Mouse (Mus musculus): ENCODE data around the gene Clasrp. TPM values are rescaled to one million over a fixed set of nuclear protein-coding genes. Genes with fewer than 3 reads are reported as not detected.

Gene Clasrp
- polyA plus RNA-seq, 1 experiment from 2014 or later, result 45.5 TPM

DNA sequence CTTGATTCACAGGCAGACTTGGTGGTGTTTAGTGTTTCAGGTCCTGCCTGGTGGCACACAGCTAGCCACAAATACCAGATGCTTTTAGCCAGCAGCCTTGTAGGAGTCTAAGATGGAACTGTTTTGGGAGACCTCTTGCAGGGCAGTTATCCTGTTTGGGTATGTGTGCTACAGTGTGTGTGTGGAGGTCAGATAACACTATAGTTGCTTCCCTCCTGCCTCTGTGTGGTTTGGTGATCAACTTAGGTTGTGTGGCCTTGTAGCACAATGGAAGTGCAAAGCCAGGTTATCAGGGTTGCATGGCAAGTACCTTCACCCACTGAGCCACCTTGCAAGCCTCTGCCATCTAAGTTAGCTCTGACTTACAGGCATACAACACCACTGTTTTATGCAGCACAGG is 28.4 kb upstream of the Clasrp start:
- Histone ChIP-seq H3K9ac (ENCODE audit: low read depth, low read length) (0 out of 2 replicates have a peak overlapping the region, but pooled peaks have one; percentile 31), H3K27me3 (replicated peaks; ENCODE audit: control insufficient read depth, insufficient read depth, low read length) (no peaks in the 10 kb centered on the region), H3K4me1 (replicated peaks; ENCODE audit: control insufficient read depth, insufficient read depth, low read length) (peaks cover 24% of the 10 kb centered on the region), H3K4me3 (ENCODE audit: low read depth, low read length) (no peak overlapping the region), H3K4me2 (peak overlapping the region; percentile 45), H3K9me3 (ENCODE audit: control insufficient read depth, low read length) (no peaks in the 10 kb centered on the region), H3K27ac (ENCODE audit: low read depth, low read length) (peak overlapping the region; percentile 72), H3K36me3 (ENCODE audit: control insufficient read depth, insufficient read depth, low read length) (peaks cover 37% of the 10 kb centered on the region)
- DNase-seq (ENCODE audit: low spot score) (no peak), ATAC-seq (replicated peaks; ENCODE audit: low FRiP score) (peak; percentile 73)

DNA sequence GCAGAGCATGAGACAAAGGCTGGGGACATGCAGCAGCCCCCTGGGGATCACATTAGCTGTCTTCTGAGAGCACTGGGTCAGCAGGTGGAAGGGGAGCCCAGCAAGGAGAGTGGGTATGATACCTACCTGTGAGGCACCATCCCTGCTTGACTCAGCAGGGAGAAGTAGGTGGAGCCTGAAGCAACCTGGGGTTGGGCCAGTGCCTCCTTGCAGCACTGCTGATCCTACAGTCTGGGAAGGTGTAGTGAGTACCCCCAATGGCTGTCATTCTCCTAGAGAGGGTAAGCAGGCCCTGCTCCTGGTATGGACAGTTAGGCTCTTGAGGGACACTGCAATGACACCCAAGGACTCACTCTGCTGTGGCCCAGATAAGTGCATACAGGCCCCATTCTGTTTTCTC is 28.0 kb upstream of the Clasrp start:
- H3K36me3 ChIP-seq (ENCODE audit: control insufficient read depth, insufficient read depth, low read length), result peaks cover 33% of the 10 kb centered on the region
- no peak overlapping the region for H3K4me3 ChIP-seq (ENCODE audit: low read depth, low read length)
- H3K4me2 ChIP-seq, result peak overlapping the region; percentile 45
- no peaks in the 10 kb centered on the region for H3K9me3 ChIP-seq (ENCODE audit: control insufficient read depth, low read length)
- H3K27me3 ChIP-seq (replicated peaks; ENCODE audit: control insufficient read depth, insufficient read depth, low read length), result no peaks in the 10 kb centered on the region
- peaks cover 24% of the 10 kb centered on the region for H3K4me1 ChIP-seq (replicated peaks; ENCODE audit: control insufficient read depth, insufficient read depth, low read length)
- 0 out of 2 replicates have a peak overlapping the region, but pooled peaks have one; percentile 31 for H3K9ac ChIP-seq (ENCODE audit: low read depth, low read length)
- H3K27ac ChIP-seq (ENCODE audit: low read depth, low read length), result peak overlapping the region; percentile 72
- ATAC-seq (replicated peaks; ENCODE audit: low FRiP score) (peak; percentile 18; the same call in 1 of the 2 replicates), DNase-seq (ENCODE audit: low spot score) (no peak)

DNA sequence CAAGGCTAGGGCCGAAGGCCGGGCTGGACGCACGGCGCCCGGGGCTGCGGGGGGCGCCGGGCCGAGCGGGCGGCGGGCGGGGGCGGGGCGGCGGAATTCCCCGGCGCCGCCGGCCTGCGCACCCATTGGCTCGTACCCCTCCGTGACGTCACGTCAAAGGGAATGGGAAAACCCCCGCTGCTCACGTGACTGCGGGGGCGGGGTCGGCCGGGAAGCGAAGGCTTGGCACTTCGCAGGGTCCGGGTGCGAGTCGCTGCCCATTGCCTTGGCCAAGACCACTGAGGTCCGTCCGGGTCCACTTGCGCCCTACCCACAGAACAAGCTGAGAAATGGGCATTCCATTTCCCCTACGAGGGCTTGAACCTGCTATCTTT is 25.1 kb upstream of the Clasrp start, which contains the start of gene Relb:
Relb (minus strand) TSS at position 78 of the 374 bp plus-strand sequence.
- Histone ChIP-seq H3K4me1 (replicated peaks; ENCODE audit: control insufficient read depth, insufficient read depth, low read length) (peaks cover 24% of the 10 kb centered on the region), H3K4me3 (ENCODE audit: low read depth, low read length) (peak within 1 kb of the TSS; percentile 79), H3K4me2 (peak within 1 kb of the TSS; percentile 99), H3K36me3 (ENCODE audit: control insufficient read depth, insufficient read depth, low read length) (peaks cover 8% of the 10 kb centered on the region), H3K27me3 (replicated peaks; ENCODE audit: control insufficient read depth, insufficient read depth, low read length) (no peaks in the 10 kb centered on the region), H3K9me3 (ENCODE audit: control insufficient read depth, low read length) (no peaks in the 10 kb centered on the region), H3K9ac (ENCODE audit: low read depth, low read length) (peak within 1 kb of the TSS; percentile 61), H3K27ac (ENCODE audit: low read depth, low read length) (peak within 1 kb of the TSS; percentile 76)
- DNase-seq (ENCODE audit: low spot score), result peak; percentile 88
- peak; percentile 42 for ATAC-seq (replicated peaks; ENCODE audit: low FRiP score)
- 1% methylated on average over 41 of the region's 41 CpGs for WGBS

DNA sequence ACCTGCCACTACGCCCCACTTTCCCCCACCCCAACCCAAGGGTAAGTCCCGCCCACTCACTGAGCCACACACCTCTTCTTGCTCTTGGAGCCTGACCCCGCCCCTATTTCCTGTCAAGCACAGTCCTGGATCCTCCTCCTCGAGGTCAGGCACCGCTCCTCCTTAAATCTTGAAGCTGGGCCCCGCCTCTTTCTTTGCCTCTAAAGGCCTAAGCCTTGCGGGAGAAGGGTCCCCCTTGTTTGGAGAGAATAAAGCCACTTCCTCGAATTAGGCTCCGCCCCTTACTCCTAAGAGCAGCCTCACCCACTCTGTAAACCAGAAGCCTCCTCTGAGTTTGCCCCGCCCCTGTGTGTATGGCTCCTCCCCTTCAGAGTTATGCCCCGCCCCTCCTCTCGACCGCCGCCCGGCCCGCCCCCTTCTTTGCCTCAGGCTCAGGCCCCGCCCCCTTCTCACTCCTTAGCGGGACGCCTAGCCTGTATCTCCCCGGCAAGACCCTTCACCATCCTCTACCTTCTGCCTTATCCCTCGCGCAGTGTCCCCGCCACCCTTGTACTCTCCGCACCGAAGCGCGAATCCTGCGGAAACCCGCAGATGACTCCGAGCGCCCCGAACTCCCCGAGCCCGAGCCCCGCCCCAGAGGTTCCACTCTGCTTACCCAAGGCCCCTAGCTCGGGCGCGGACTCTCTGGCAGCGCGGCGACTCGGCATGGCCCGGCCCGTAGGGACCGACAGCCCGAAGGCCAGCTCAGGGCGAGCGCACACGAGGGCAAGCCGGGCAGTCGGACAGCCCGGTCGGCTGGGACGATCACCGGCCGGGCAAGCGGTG is 24.5 kb upstream of the Clasrp start:
- no peaks in the 10 kb centered on the region for H3K9me3 ChIP-seq (ENCODE audit: control insufficient read depth, low read length)
- peak overlapping the region; percentile 76 for H3K27ac ChIP-seq (ENCODE audit: low read depth, low read length)
- H3K4me1 ChIP-seq (replicated peaks; ENCODE audit: control insufficient read depth, insufficient read depth, low read length), result peaks cover 20% of the 10 kb centered on the region
- DNase-seq (ENCODE audit: low spot score) (peak; percentile 97), ATAC-seq (replicated peaks; ENCODE audit: low FRiP score) (peak; percentile 83)
- 1% methylated on average over 55 of the region's 57 CpGs for WGBS
- no peaks in the 10 kb centered on the region; the same call in 1 of the 2 replicates for H3K27me3 ChIP-seq (replicated peaks; ENCODE audit: control insufficient read depth, insufficient read depth, low read length)
- H3K9ac ChIP-seq (ENCODE audit: low read depth, low read length), result peak overlapping the region; percentile 61
- peaks cover 5% of the 10 kb centered on the region; the same call in 1 of the 2 replicates for H3K36me3 ChIP-seq (ENCODE audit: control insufficient read depth, insufficient read depth, low read length)
- peak overlapping the region; percentile 99 for H3K4me2 ChIP-seq
- peak overlapping the region; percentile 79 for H3K4me3 ChIP-seq (ENCODE audit: low read depth, low read length)

DNA sequence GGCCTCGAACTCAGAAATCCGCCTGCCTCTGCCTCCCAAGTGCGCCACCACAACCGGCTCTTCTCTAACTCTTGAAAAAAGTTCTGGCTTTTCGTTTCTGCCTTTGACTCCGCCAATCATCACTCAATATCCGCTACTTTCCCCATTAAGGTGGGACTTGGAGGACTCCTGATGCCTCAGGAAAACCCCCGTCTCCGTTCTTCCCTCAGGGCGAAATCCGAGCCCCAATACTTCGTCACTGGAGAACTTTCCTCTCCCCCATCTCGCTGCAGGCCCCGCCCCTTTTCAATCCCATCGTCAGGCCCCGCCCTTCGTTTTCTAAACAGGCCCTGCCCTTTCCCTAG is 23.9 kb upstream of the Clasrp start:
- Histone ChIP-seq H3K4me1 (replicated peaks; ENCODE audit: control insufficient read depth, insufficient read depth, low read length) (peaks cover 14% of the 10 kb centered on the region), H3K9me3 (ENCODE audit: control insufficient read depth, low read length) (no peaks in the 10 kb centered on the region), H3K36me3 (ENCODE audit: control insufficient read depth, insufficient read depth, low read length) (no peaks in the 10 kb centered on the region; the same call in 1 of the 2 replicates), H3K27ac (ENCODE audit: low read depth, low read length) (peak overlapping the region; percentile 21; the same call in 1 of the 2 replicates), H3K4me3 (ENCODE audit: low read depth, low read length) (peak overlapping the region; percentile 79), H3K4me2 (peak overlapping the region; percentile 99), H3K27me3 (replicated peaks; ENCODE audit: control insufficient read depth, insufficient read depth, low read length) (no peaks in the 10 kb centered on the region; the same call in 1 of the 2 replicates), H3K9ac (ENCODE audit: low read depth, low read length) (no peak overlapping the region)
- ATAC-seq (replicated peaks; ENCODE audit: low FRiP score) (no peak), DNase-seq (ENCODE audit: low spot score) (no peak)
- WGBS, result 9% methylated on average over 17 of the region's 17 CpGs

DNA sequence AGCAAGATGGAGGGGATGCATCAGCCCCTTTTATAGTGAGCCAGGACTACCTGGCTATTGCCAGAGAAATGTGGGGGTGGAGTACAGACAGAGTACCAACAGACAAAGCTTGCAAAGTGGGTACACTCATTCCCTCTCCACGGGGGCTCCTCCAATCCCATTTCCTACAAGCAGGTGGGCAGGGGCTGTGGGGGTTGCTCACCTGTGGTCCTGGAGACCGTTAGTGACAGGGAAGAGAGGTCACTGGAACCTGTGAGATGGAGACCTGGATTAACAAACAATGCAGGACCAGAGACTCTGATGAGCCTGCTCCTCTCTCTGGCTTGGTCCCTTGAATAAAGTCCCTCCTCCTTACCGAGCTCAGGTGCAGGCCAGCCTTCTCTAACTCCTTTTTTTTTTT is 23.4 kb upstream of the Clasrp start:
- peaks cover 11% of the 10 kb centered on the region for H3K4me1 ChIP-seq (replicated peaks; ENCODE audit: control insufficient read depth, insufficient read depth, low read length)
- no peaks in the 10 kb centered on the region for H3K36me3 ChIP-seq (ENCODE audit: control insufficient read depth, insufficient read depth, low read length)
- peak overlapping the region; percentile 99 for H3K4me2 ChIP-seq
- DNase-seq (ENCODE audit: low spot score), result no peak
- no peak overlapping the region for H3K9ac ChIP-seq (ENCODE audit: low read depth, low read length)
- H3K27me3 ChIP-seq (replicated peaks; ENCODE audit: control insufficient read depth, insufficient read depth, low read length), result no peaks in the 10 kb centered on the region; the same call in 1 of the 2 replicates
- H3K4me3 ChIP-seq (ENCODE audit: low read depth, low read length), result peak overlapping the region; percentile 79
- no peaks in the 10 kb centered on the region for H3K9me3 ChIP-seq (ENCODE audit: control insufficient read depth, low read length)
- no peak for ATAC-seq (replicated peaks; ENCODE audit: low FRiP score)
- WGBS, result 58% methylated on average over 3 of the region's 3 CpGs
- no peak overlapping the region; the same call in 1 of the 2 replicates for H3K27ac ChIP-seq (ENCODE audit: low read depth, low read length)

DNA sequence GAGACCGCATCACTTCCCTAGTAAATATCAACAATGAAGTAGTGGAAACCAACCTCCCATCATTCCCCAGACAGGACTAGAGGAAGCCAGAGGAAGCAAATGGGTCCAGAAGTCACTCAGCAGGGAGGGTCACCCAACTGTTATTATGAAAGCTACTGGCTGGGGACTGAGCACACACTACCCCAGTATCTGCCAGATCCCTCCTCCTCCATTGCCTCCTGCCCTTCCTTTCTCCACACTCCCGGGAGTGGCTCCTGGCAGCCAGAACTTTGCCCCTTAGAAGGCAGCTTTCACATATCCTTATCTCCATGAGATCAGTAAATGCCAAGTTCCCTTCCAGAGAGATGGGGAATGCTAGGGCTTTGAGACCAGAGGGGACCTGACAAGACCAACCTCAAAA is 19.1 kb upstream of the Clasrp start:
- no peak for DNase-seq (ENCODE audit: low spot score)
- Histone ChIP-seq H3K9me3 (ENCODE audit: control insufficient read depth, low read length) (no peaks in the 10 kb centered on the region), H3K9ac (ENCODE audit: low read depth, low read length) (no peak overlapping the region), H3K27me3 (replicated peaks; ENCODE audit: control insufficient read depth, insufficient read depth, low read length) (peaks cover 6% of the 10 kb centered on the region), H3K27ac (ENCODE audit: low read depth, low read length) (no peak overlapping the region), H3K4me3 (ENCODE audit: low read depth, low read length) (no peak overlapping the region), H3K36me3 (ENCODE audit: control insufficient read depth, insufficient read depth, low read length) (no peaks in the 10 kb centered on the region), H3K4me1 (replicated peaks; ENCODE audit: control insufficient read depth, insufficient read depth, low read length) (peaks cover 6% of the 10 kb centered on the region; the same call in 1 of the 2 replicates), H3K4me2 (no peak overlapping the region)
- ATAC-seq (replicated peaks; ENCODE audit: low FRiP score), result no peak
- 59% methylated on average over 2 of the region's 2 CpGs for WGBS

DNA sequence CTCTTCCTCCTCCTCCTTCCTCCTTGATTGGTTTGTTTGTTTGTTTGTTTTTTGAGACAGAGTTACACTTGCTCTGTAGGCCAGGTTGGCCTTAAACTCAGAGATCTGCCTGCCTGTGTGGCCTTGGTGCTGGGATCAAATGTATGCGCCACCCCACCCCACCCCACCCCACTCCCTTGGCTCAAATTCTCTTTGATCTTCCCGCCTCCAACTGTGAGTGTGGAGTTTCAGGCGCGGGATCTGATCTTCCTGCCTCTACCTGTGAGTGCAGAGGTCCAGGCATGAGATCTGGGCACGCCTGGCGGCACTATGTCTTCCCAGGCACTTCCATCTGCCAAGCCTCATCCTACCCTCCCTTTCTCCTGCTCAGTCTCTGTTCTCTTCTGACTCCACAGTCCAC is 18.0 kb upstream of the Clasrp start:
- DNase-seq (ENCODE audit: low spot score), result no peak
- no peak overlapping the region for H3K9ac ChIP-seq (ENCODE audit: low read depth, low read length)
- H3K27me3 ChIP-seq (replicated peaks; ENCODE audit: control insufficient read depth, insufficient read depth, low read length), result peaks cover 6% of the 10 kb centered on the region
- H3K4me3 ChIP-seq (ENCODE audit: low read depth, low read length), result no peak overlapping the region
- no peaks in the 10 kb centered on the region for H3K36me3 ChIP-seq (ENCODE audit: control insufficient read depth, insufficient read depth, low read length)
- H3K4me1 ChIP-seq (replicated peaks; ENCODE audit: control insufficient read depth, insufficient read depth, low read length), result peaks cover 6% of the 10 kb centered on the region; the same call in 1 of the 2 replicates
- no peak overlapping the region for H3K27ac ChIP-seq (ENCODE audit: low read depth, low read length)
- H3K9me3 ChIP-seq (ENCODE audit: control insufficient read depth, low read length), result no peaks in the 10 kb centered on the region
- no peak for ATAC-seq (replicated peaks; ENCODE audit: low FRiP score)
- 34% methylated on average over 6 of the region's 6 CpGs for WGBS
- no peak overlapping the region for H3K4me2 ChIP-seq

DNA sequence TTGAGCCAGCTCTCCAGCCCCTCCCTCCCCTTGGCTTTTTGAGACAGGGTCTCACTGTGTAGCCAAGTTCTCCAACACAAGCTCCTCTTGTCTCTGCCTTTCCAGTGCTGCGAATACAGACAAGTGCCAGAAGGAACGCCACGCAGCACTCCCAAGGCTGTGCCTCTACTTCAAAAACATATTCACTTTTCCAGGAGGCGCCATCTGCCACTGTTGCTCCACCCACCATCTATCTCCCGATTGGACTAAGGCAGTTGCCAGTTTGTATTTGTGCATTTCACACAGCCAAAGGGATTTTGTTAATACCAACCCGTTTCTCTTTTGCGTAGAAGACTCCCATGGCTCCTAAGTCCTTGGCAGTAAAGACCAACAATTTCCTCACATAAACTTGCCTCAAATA is 16.5 kb upstream of the Clasrp start:
- H3K9ac ChIP-seq (ENCODE audit: low read depth, low read length), result no peak overlapping the region
- ATAC-seq (replicated peaks; ENCODE audit: low FRiP score) (no peak), DNase-seq (ENCODE audit: low spot score) (no peak)
- H3K27ac ChIP-seq (ENCODE audit: low read depth, low read length), result no peak overlapping the region
- 90% methylated on average over 7 of the region's 7 CpGs for WGBS
- H3K36me3 ChIP-seq (ENCODE audit: control insufficient read depth, insufficient read depth, low read length), result no peaks in the 10 kb centered on the region
- H3K27me3 ChIP-seq (replicated peaks; ENCODE audit: control insufficient read depth, insufficient read depth, low read length), result peaks cover 6% of the 10 kb centered on the region
- no peak overlapping the region for H3K4me2 ChIP-seq
- H3K9me3 ChIP-seq (ENCODE audit: control insufficient read depth, low read length), result no peaks in the 10 kb centered on the region
- peaks cover 6% of the 10 kb centered on the region; the same call in 1 of the 2 replicates for H3K4me1 ChIP-seq (replicated peaks; ENCODE audit: control insufficient read depth, insufficient read depth, low read length)
- no peak overlapping the region for H3K4me3 ChIP-seq (ENCODE audit: low read depth, low read length)
